Mouse (Mus musculus) urinary bladder, postnatal 0 days (tissue): ENCODE measurements around the gene Pot1a. TPM values are rescaled to one million over a fixed set of nuclear protein-coding genes. Genes with fewer than 3 reads are reported as not detected.

Experiments used
- polyA plus RNA-seq: library from polyadenylated mRNA; unstranded; fragments of >200 nt; fragmentation: Nextera tagmentation; extraction: Ambion mirVana; gene quantifications from 2 replicates; pipeline ENCODE4 v1.2.1, GENCODE M21; 2015

Gene Pot1a
- 11.6 and 12.0 TPM in 2 replicates for polyA plus RNA-seq

DNA sequence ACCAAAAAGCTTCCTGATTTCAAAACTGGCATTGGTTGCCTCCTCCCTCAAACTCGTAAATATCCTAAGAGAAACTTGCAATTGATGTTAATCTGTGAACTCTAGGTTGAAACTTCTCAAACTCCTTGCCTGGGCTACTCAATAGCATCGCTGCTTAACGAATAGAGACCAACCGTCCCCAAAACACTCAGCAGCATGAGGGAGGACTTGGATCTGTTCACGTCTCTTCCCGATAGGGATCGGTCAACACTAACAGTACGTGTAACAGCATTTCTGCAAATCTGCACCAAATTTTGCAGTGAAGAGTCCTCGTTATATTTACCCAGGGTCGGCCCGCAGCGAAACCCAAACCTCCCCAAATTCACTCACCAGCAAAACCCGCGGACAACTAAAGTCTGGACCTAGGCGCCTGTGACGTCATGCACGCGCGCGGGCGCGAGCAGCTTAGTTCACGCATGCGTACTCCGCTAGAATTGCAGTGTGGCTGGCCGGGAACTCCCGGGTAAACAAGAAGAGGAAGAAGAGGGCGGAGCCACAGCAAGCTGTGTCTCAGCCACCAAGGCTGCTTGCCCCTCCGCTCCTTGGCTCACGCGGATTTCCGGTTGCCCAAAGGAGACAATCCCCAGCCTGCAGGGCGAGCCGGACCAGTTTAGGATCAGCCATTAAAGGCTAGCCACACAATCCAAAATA, at the start of gene Pot1a:
TSS of gene Pot1a (minus strand) at position 441 of the 690 bp plus-strand sequence.

Other genes with a start within 250 kb of the Pot1a start
- gene Gpr37, start 118.5 kb downstream of the Pot1a start, polyA plus RNA-seq: 0.39 and 0.53 TPM in 2 replicates